Mouse (Mus musculus): ENCODE results near the gene Gm49368.
"Not testable (repeated sequence)": the region's sequence is repeated elsewhere in the genome, so short reads cannot be mapped to it uniquely, and the experiment has no call there.

DNA sequence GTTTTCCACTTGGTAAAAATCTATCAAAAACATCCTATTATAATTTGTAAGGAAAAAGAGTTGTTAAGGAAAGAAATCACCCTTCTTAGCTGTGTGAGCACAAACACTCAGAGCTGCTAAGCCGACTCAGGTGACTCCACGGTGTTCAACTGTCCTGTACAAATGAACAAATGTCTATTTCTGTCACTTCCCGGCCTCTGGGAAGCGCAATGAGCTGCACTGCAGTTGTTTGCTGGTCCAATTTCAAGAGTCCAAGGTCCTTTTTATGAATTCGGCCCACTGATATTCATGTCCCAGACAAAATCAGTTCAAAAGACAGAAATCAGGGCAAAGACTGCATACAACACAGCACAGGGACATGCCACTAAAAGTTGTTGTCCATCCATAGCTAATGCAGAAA is 46.3 kb upstream of the Gm49368 start:
- not testable (repeated sequence) for TF ChIP-seq CTCF (IDR thresholded peaks at IDR 0.05; ENCODE audit: control insufficient read depth, insufficient read depth, low read length); POLR2A (IDR thresholded peaks at IDR 0.05; ENCODE audit: borderline replicate concordance, control insufficient read depth, low read depth, low read length)
